Mouse (Mus musculus) lung, embryonic 14.5 days (tissue): ENCODE measurements around the gene Hcfc1. TPM values are rescaled to one million over a fixed set of nuclear protein-coding genes. Genes with fewer than 3 reads are reported as not detected.

Experiments
- ATAC-seq: fragments of 200-750 bp; cut with Nextera tagmentation; 2 replicates; pipeline ENCODE4 v1.8.0; 2017; ENCODE audit warnings: mild to moderate bottlenecking, moderate TSS enrichment, moderate library complexity; ENCODE audit not compliant: insufficient read depth
- DNase-seq: peaks from one replicate; pipeline ENCODE4 v3.0.0-alpha.2; 2015
- H3K27ac ChIP-seq: fragments of 300-500 bp; sonication (generic); 2 replicates; pipeline ENCODE4 v1.5.1; 2014; ENCODE audit warnings: low read depth, mild to moderate bottlenecking, moderate library complexity
- H3K27me3 ChIP-seq: fragments of 300-500 bp; sonication (generic); 2 replicates; pipeline ENCODE4 v1.6.1; 2014; ENCODE audit warnings: low read length, control low read depth; ENCODE audit not compliant: insufficient read depth
- H3K36me3 ChIP-seq: fragments of 300-500 bp; sonication (generic); 2 replicates; pipeline ENCODE4 v1.6.1; 2014; ENCODE audit warnings: control low read depth; ENCODE audit not compliant: insufficient read depth
- H3K4me1 ChIP-seq: fragments of 300-500 bp; sonication (generic); 2 replicates; pipeline ENCODE4 v1.6.1; 2014; ENCODE audit warnings: antibody characterized with exemption, control low read depth; ENCODE audit not compliant: insufficient read depth
- H3K4me2 ChIP-seq: fragments of 300-500 bp; sonication (generic); 2 replicates; pipeline ENCODE4 v1.6.1; 2014; ENCODE audit warnings: mild to moderate bottlenecking
- H3K4me3 ChIP-seq: fragments of 300-500 bp; sonication (generic); 2 replicates; pipeline ENCODE4 v1.5.1; 2014; ENCODE audit warnings: low read depth, low read length
- H3K9ac ChIP-seq: fragments of 300-500 bp; sonication (generic); 2 replicates; pipeline ENCODE4 v1.6.1; 2014
- H3K9me3 ChIP-seq: fragments of 300-500 bp; sonication (generic); 2 replicates; pipeline ENCODE4 v1.6.1; 2016; ENCODE audit warnings: low read depth, low read length, control low read depth
- CTCF ChIP-seq: IDR thresholded peaks from 2 replicates; pipeline ENCODE4 v1.5.1; 2016; ENCODE audit warnings: antibody characterized with exemption, low read depth
- whole genome bisulfite sequencing: fragments of 180-500 bp; shearing (Covaris S2); extraction: QIAGEN DNeasy Blood & Tissue Kit; methylation state at CpG from one replicate; pipeline ENCODE4 v1.1.7; 2014; 5-methylcytosine and 5-hydroxymethylcytosine counted together
- polyA plus RNA-seq: library from polyadenylated mRNA; unstranded; fragments of >200 nt; fragmentation: Nextera tagmentation; extraction: Ambion mirVana; gene quantifications from 2 replicates; pipeline ENCODE4 v1.2.1, GENCODE M21; 2014

Gene Hcfc1
- polyA plus RNA-seq, 1 experiment from 2014 or later: 81.3 TPM

GRCm38 (mm10) chrX:73921285-73921822 lies 44.8 kb downstream of the Hcfc1 start:
- Histone ChIP-seq H3K9ac (peak overlapping the region; percentile 64), H3K9me3 (no peaks in the 10 kb centered on the region), H3K36me3 (peaks cover 29% of the 10 kb centered on the region; the same call in 1 of the 2 replicates), H3K4me1 (no peaks in the 10 kb centered on the region), H3K4me2 (peak overlapping the region; percentile 65), H3K4me3 (peak overlapping the region; percentile 53), H3K27ac (peak overlapping the region; percentile 56), H3K27me3 (no peaks in the 10 kb centered on the region)
- DNase-seq: no peak
- peak; percentile 35 for ATAC-seq
- TF ChIP-seq CTCF: no peak
- WGBS: 14% methylated on average over 34 of the region's 34 CpGs

GRCm38 (mm10) chrX:73918631-73919030 lies 47.5 kb downstream of the Hcfc1 start:
- no peak overlapping the region for H3K27ac ChIP-seq
- peaks cover 29% of the 10 kb centered on the region; the same call in 1 of the 2 replicates for H3K36me3 ChIP-seq
- DNase-seq (no peak), ATAC-seq (no peak)
- 83% methylated on average over 5 of the region's 5 CpGs for WGBS
- no peaks in the 10 kb centered on the region for H3K9me3 ChIP-seq
- no peaks in the 10 kb centered on the region for H3K27me3 ChIP-seq
- no peak overlapping the region for H3K4me3 ChIP-seq
- H3K9ac ChIP-seq: no peak overlapping the region
- TF ChIP-seq CTCF: no peak
- H3K4me2 ChIP-seq: no peak overlapping the region
- no peaks in the 10 kb centered on the region for H3K4me1 ChIP-seq

- Histone ChIP-seq H3K27ac (no peak overlapping the region), H3K4me1 (no peaks in the 10 kb centered on the region), H3K4me3 (no peak overlapping the region), H3K27me3 (no peaks in the 10 kb centered on the region), H3K9ac (no peak overlapping the region), H3K9me3 (no peaks in the 10 kb centered on the region), H3K36me3 (peaks cover 29% of the 10 kb centered on the region; the same call in 1 of the 2 replicates), H3K4me2 (no peak overlapping the region)
- no peak for TF ChIP-seq CTCF
- 81% methylated on average over 8 of the region's 8 CpGs for WGBS
- DNase-seq (no peak), ATAC-seq (no peak)
These were observed 49.2 kb downstream of the Hcfc1 start for GRCm38 (mm10) chrX:73916945-73917344.

GRCm38 (mm10) chrX:73914827-73915703 lies 51.1 kb downstream of the Hcfc1 start:
- ATAC-seq: peak; percentile 97
- peak overlapping the region; percentile 84 for H3K27ac ChIP-seq
- H3K4me3 ChIP-seq: peak overlapping the region; percentile 12; the same call in 1 of the 2 replicates
- H3K36me3 ChIP-seq: peaks cover 29% of the 10 kb centered on the region; the same call in 1 of the 2 replicates
- H3K4me1 ChIP-seq: no peaks in the 10 kb centered on the region
- peak; percentile 95 for DNase-seq
- TF ChIP-seq CTCF: peak; percentile 66
- 21% methylated on average over 31 of the region's 31 CpGs for WGBS
- H3K9me3 ChIP-seq: no peaks in the 10 kb centered on the region
- H3K27me3 ChIP-seq: no peaks in the 10 kb centered on the region
- H3K4me2 ChIP-seq: peak overlapping the region; percentile 55
- peak overlapping the region; percentile 6; the same call in 1 of the 2 replicates for H3K9ac ChIP-seq

GRCm38 (mm10) chrX:73911588-73911987 lies 54.6 kb downstream of the Hcfc1 start:
- Histone ChIP-seq H3K27ac (no peak overlapping the region), H3K36me3 (no peaks in the 10 kb centered on the region), H3K9ac (no peak overlapping the region), H3K27me3 (no peaks in the 10 kb centered on the region), H3K4me2 (peak overlapping the region; percentile 51; the same call in 1 of the 2 replicates), H3K9me3 (no peaks in the 10 kb centered on the region), H3K4me1 (no peaks in the 10 kb centered on the region), H3K4me3 (no peak overlapping the region)
- 84% methylated on average over 2 of the region's 2 CpGs for WGBS
- no peak for TF ChIP-seq CTCF
- DNase-seq (no peak), ATAC-seq (no peak)

- no peak for TF ChIP-seq CTCF
- Histone ChIP-seq H3K27me3 (no peaks in the 10 kb centered on the region), H3K4me1 (no peaks in the 10 kb centered on the region), H3K27ac (no peak overlapping the region), H3K4me2 (peak overlapping the region; percentile 51), H3K4me3 (0 out of 2 replicates have a peak overlapping the region, but pooled peaks have one; percentile 9), H3K36me3 (no peaks in the 10 kb centered on the region), H3K9me3 (no peaks in the 10 kb centered on the region), H3K9ac (no peak overlapping the region)
- ATAC-seq (no peak), DNase-seq (no peak)
- WGBS: 27% methylated on average over 26 of the region's 26 CpGs
These were observed 55.0 kb downstream of the Hcfc1 start for GRCm38 (mm10) chrX:73911156-73911555.

GRCm38 (mm10) chrX:73910451-73910850 lies 55.7 kb downstream of the Hcfc1 start:
- Histone ChIP-seq H3K27me3 (no peaks in the 10 kb centered on the region), H3K27ac (no peak overlapping the region), H3K36me3 (no peaks in the 10 kb centered on the region), H3K9ac (no peak overlapping the region), H3K4me2 (peak overlapping the region; percentile 51; the same call in 1 of the 2 replicates), H3K4me3 (0 out of 2 replicates have a peak overlapping the region, but pooled peaks have one; percentile 9), H3K4me1 (no peaks in the 10 kb centered on the region), H3K9me3 (no peaks in the 10 kb centered on the region)
- no peak for DNase-seq
- no peak for ATAC-seq
- no peak for TF ChIP-seq CTCF
